Mouse (Mus musculus) layer of hippocampus, postnatal 10 days (tissue): ENCODE results near the gene Sox6. TPM values are rescaled to one million over a fixed set of nuclear protein-coding genes. Genes with fewer than 3 reads are reported as not detected.
A peak's percentile ranks its signal among the peaks of the same experiment; 100 is the strongest.

ENCODE experiments used
- DNase-seq, 2 experiments: peaks; one replicate each; pipeline ENCODE4 v3.0.0; 2021; ENCODE audit warnings: low spot score in 2 of 2
- total RNA-seq, 2 experiments: library from RNA; stranded (reverse); gene quantifications; 2 replicates each; pipeline ENCODE4 v1.2.3; 2021

Gene Sox6
- total RNA-seq, 2 experiments from 2014 or later = 28.9 to 34.8 TPM

DNA sequence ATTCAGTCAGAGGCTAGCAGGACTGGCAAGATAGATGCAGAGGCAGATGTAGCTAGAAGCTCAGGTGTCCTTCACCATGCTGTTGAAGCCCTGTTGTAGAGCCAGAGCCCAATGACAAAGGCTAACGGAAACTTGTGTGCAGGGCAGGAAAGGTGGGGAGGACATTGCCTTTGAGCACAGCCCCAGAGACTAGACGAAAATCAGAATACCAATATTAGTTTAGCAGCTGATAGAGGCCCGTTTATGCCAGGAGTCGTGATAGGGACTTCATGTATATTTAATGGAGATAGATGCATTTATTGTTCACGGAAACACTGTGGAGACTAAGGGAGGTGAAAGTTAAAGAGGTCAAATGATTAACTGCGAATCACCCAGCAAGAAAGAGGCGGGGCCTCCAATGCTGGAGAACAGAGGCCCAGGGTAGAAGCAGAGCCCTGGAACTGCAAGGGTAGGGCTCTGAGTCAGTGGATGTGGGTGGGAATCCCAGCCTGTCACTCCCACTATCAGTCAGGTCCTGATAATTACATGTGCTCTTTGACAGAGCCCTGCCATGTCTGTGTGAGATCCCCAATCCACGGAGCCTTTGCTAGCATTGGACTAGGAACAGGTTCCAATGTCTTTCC, 590.1 kb downstream of the Sox6 start:
- DNase-seq = no peak

GRCm38 (mm10) chr7:115447091-115447490, 591.5 kb downstream of the Sox6 start:
- no peak for DNase-seq

DNA sequence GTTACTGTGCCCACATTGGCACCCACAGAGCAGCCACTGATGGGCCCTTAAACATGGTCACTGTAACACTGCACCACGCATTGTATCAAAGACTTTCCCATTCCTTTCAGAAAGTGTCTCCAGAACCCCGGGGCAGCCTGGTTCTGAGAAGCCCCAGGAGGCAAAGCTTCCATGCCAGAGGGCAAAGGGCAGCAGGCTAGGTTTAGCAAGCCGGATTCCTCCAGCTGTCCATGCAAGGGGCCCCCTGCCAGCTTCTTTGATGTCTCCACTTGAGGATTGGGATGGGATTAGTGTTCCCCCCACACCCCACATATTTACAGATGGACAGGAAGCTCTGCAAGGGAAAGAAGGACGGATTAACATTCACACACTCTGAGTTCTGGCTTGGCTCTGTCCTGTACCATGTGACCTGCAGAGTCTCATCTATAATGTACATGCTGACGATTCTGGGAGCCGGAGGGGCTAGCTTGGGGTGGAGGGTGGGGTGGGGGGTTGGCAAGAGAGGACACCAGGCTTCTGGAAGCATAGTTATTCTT, 592.0 kb downstream of the Sox6 start:
- no peak for DNase-seq

DNA sequence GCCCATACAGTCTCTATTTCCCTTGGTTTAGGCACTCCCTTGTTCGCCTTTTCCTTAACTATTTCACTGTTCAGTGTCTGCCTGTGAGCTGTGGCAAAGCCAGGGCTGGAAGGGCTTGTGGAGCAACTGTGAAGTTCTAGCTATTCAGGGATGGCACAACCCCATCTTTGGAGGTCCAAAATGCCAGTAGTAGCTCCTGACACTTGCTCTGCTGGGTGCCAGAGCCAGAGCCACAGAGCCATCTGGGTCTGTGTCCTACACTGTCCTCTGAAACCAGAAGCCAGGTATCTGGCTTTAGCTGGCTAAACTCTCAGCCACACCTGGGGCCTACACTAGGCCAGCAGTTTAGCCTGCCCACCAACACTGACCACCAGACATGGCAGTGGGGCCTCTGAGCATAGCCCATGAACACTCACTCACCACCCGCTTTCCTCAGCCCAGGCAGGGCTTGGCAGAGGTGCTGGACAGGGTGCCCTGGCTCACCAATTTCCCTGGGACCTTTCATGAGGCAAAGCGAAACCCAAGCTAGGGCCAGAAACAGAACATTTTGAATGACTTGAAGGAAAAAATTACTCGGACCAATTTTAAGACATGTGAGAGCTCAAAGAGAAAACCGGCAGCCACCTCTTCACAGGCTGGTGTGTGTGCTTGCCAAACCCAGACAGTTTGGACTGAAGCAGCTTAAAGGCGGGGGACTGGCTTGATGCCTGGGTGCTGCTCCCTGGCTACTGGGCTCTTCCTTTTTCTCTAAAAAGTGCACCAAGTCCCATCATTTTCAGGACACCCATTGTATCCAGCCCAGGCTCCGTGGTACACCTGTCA, 612.2 kb downstream of the Sox6 start:
- DNase-seq = peak in 1 of 2 experiments; percentile 40

DNA sequence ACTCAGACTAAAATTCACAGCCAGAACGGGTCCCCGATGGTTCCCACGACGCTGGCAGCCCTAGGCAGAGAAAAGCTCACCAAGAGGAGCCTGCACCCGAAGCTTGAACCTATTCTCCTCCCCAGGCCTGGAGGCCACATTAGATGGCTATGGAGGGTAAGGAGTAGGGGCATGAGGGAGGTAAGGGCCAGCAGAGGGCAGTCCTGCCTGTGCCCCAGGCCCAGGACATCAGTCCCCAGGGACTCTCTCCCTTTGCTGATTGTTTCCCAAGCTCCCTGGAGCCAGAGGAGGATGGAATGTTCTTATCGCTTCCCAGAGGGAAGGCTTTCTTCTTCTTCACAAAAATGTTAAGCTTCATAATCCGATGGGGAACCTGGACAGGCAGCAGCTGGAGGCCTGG, 615.8 kb downstream of the Sox6 start:
- DNase-seq = no peak

GRCm38 (mm10) chr7:115420960-115421359, 617.6 kb downstream of the Sox6 start:
- DNase-seq = peak; percentile 12 to 16

Other genes with a start within 250 kb of the Sox6 start
- gene 1110004F10Rik, start 601 bp upstream of the Sox6 start, total RNA-seq = 100 to 1,000 TPM; 115 to 147 TPM
- 1 to 10 TPM; 3.7 to 4.7 TPM for gene Gm4353, start 45.8 kb upstream of the Sox6 start, total RNA-seq